Mouse (Mus musculus) heart, embryonic 11.5 days (tissue): Measurements from ENCODE around the gene Hsd17b1. TPM values are rescaled to one million over a fixed set of nuclear protein-coding genes. Genes with fewer than 3 reads are reported as not detected.

Source experiments
- ATAC-seq: fragments of 200-750 bp; cut with Nextera tagmentation; replicated peaks from 2 replicates; pipeline ENCODE4 v1.8.0; 2017; ENCODE audit warnings: moderate library complexity; ENCODE audit not compliant: insufficient number of reproducible peaks, low FRiP score, low TSS enrichment
- H3K27ac ChIP-seq: fragments of 300-500 bp; sonication (generic); 2 replicates; pipeline ENCODE4 v1.5.1; 2014; ENCODE audit warnings: mild to moderate bottlenecking, low read depth, low read length
- H3K27me3 ChIP-seq: fragments of 300-500 bp; sonication (generic); 2 replicates; pipeline ENCODE4 v1.6.1; 2014; ENCODE audit warnings: mild to moderate bottlenecking, low read length, mixed read lengths; ENCODE audit not compliant: control insufficient read depth, insufficient read depth
- H3K36me3 ChIP-seq: fragments of 300-500 bp; sonication (generic); 2 replicates; pipeline ENCODE4 v1.6.1; 2014; ENCODE audit warnings: mild to moderate bottlenecking, low read length, moderate library complexity, mixed read lengths; ENCODE audit not compliant: control insufficient read depth, insufficient read depth
- H3K4me1 ChIP-seq: fragments of 300-500 bp; sonication (generic); 2 replicates; pipeline ENCODE4 v1.6.1; 2014; ENCODE audit warnings: low read length; ENCODE audit not compliant: control insufficient read depth, insufficient read depth
- H3K4me2 ChIP-seq: fragments of 300-500 bp; sonication (generic); 2 replicates; pipeline ENCODE4 v1.6.1; 2014; ENCODE audit warnings: mild to moderate bottlenecking, moderate library complexity
- H3K4me3 ChIP-seq: fragments of 300-500 bp; sonication (generic); 2 replicates; pipeline ENCODE4 v1.5.1; 2014; ENCODE audit warnings: low read depth, low read length
- H3K9ac ChIP-seq: fragments of 300-500 bp; sonication (generic); 2 replicates; pipeline ENCODE4 v1.6.1; 2014; ENCODE audit warnings: mild to moderate bottlenecking, low read depth, low read length, moderate library complexity
- H3K9me3 ChIP-seq: fragments of 300-500 bp; sonication (generic); replicated peaks from 2 replicates; pipeline ENCODE4 v1.6.1; 2016; ENCODE audit warnings: low read length; ENCODE audit not compliant: control insufficient read depth
- WGBS: fragments of 180-500 bp; shearing (Covaris S2); extraction: QIAGEN DNeasy Blood & Tissue Kit; methylation state at CpG from one replicate; pipeline ENCODE4 v1.1.7; 2014; ENCODE audit not compliant: insufficient replicate concordance; 5-methylcytosine and 5-hydroxymethylcytosine counted together
- polyA plus RNA-seq: library from polyadenylated mRNA; unstranded; fragments of >200 nt; fragmentation: Nextera tagmentation; extraction: Ambion mirVana; gene quantifications from 2 replicates; pipeline ENCODE4 v1.2.1, GENCODE M21; 2014

The Hsd17b1 gene
- polyA plus RNA-seq, 1 experiment from 2014 or later: 0.11 TPM

DNA sequence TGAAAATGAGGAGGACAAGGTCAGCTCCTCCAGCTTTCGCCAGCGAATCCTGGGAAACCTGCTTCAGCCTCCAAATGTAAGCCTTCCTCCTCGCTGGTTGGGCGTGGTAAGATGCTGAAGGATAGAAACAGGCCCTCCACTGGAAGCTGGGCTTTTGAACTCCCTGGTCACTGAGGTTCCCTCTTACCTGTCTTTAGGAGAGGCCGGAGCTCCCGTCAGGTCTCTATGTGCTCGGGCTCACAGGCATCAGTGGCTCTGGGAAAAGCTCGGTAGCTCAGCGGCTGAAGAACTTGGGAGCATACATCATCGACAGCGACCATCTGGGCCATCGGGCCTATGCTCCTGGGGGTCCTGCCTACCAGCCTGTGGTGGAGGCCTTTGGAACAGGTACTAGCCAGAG is 6.6 kb downstream of the Hsd17b1 start:
- no peak overlapping the region for H3K27ac ChIP-seq
- no peak overlapping the region for H3K4me2 ChIP-seq
- no peak for ATAC-seq
- H3K27me3 ChIP-seq: peaks cover 17% of the 10 kb centered on the region
- no peak overlapping the region for H3K9ac ChIP-seq
- no peak overlapping the region for H3K4me3 ChIP-seq
- H3K36me3 ChIP-seq: peaks cover 13% of the 10 kb centered on the region; the same call in 1 of the 2 replicates
- WGBS: 90% methylated on average over 12 of the region's 12 CpGs
- no peaks in the 10 kb centered on the region for H3K9me3 ChIP-seq
- H3K4me1 ChIP-seq: peaks cover 27% of the 10 kb centered on the region

- Histone ChIP-seq H3K4me2 (no peak overlapping the region; the same call in 1 of the 2 replicates), H3K4me1 (peaks cover 25% of the 10 kb centered on the region), H3K27me3 (peaks cover 7% of the 10 kb centered on the region), H3K9me3 (no peaks in the 10 kb centered on the region), H3K4me3 (no peak overlapping the region; the same call in 1 of the 2 replicates), H3K36me3 (peaks cover 18% of the 10 kb centered on the region), H3K9ac (peak overlapping the region; percentile 80; the same call in 1 of the 2 replicates), H3K27ac (no peak overlapping the region)
- 88% methylated on average over 18 of the region's 18 CpGs for WGBS
- ATAC-seq: no peak
Measured at GRCm38 (mm10) chr11:101085617-101086322, 7.6 kb downstream of the Hsd17b1 start.

- Histone ChIP-seq H3K9me3 (no peaks in the 10 kb centered on the region), H3K9ac (peak overlapping the region; percentile 80), H3K4me3 (peak overlapping the region; percentile 66), H3K4me2 (peak overlapping the region; percentile 97), H3K27me3 (peaks cover 2% of the 10 kb centered on the region), H3K36me3 (peaks cover 24% of the 10 kb centered on the region), H3K27ac (peak overlapping the region; percentile 72), H3K4me1 (peaks cover 25% of the 10 kb centered on the region)
- no peak for ATAC-seq
- 81% methylated on average over 6 of the region's 6 CpGs for WGBS
Measured at GRCm38 (mm10) chr11:101086323-101086674, 8.1 kb downstream of the Hsd17b1 start.

- peaks cover 30% of the 10 kb centered on the region for H3K36me3 ChIP-seq
- H3K4me1 ChIP-seq: peaks cover 25% of the 10 kb centered on the region
- H3K27me3 ChIP-seq: no peaks in the 10 kb centered on the region
- H3K9ac ChIP-seq: peak within 1 kb of the TSS; percentile 80
- peak; percentile 79 for ATAC-seq
- H3K9me3 ChIP-seq: no peaks in the 10 kb centered on the region
- WGBS: 2% methylated on average over 52 of the region's 52 CpGs
- H3K27ac ChIP-seq: peak within 1 kb of the TSS; percentile 72
- peak within 1 kb of the TSS; percentile 66 for H3K4me3 ChIP-seq
- peak within 1 kb of the TSS; percentile 97 for H3K4me2 ChIP-seq
Measured at GRCm38 (mm10) chr11:101086756-101087681, 8.8 kb downstream of the Hsd17b1 start, which contains the start of gene Mlx. Mlx (plus strand) TSS chr11:101087277.

- no peaks in the 10 kb centered on the region for H3K27me3 ChIP-seq
- H3K36me3 ChIP-seq: peaks cover 33% of the 10 kb centered on the region
- H3K9ac ChIP-seq: peak overlapping the region; percentile 80
- H3K4me2 ChIP-seq: peak overlapping the region; percentile 97
- peaks cover 25% of the 10 kb centered on the region for H3K4me1 ChIP-seq
- peak overlapping the region; percentile 66 for H3K4me3 ChIP-seq
- H3K9me3 ChIP-seq: no peaks in the 10 kb centered on the region
- 9% methylated on average over 8 of the region's 8 CpGs for WGBS
- ATAC-seq: no peak
- H3K27ac ChIP-seq: peak overlapping the region; percentile 72
Measured at GRCm38 (mm10) chr11:101087682-101088055, 9.5 kb downstream of the Hsd17b1 start.

GRCm38 (mm10) chr11:101089931-101090330 is 11.7 kb downstream of the Hsd17b1 start:
- Histone ChIP-seq H3K9ac (no peak overlapping the region), H3K36me3 (peaks cover 33% of the 10 kb centered on the region), H3K27me3 (no peaks in the 10 kb centered on the region), H3K9me3 (no peaks in the 10 kb centered on the region), H3K27ac (no peak overlapping the region), H3K4me3 (no peak overlapping the region), H3K4me1 (peaks cover 26% of the 10 kb centered on the region), H3K4me2 (no peak overlapping the region)
- no peak for ATAC-seq
- 90% methylated on average over 1 of the region's 1 CpGs for WGBS

- Histone ChIP-seq H3K4me3 (peak overlapping the region; percentile 76), H3K27ac (0 out of 2 replicates have a peak overlapping the region, but pooled peaks have one; percentile 96), H3K9ac (peak overlapping the region; percentile 83), H3K4me2 (peak overlapping the region; percentile 73), H3K27me3 (no peaks in the 10 kb centered on the region), H3K9me3 (no peaks in the 10 kb centered on the region), H3K4me1 (peaks cover 8% of the 10 kb centered on the region; the same call in 1 of the 2 replicates), H3K36me3 (peaks cover 43% of the 10 kb centered on the region)
- ATAC-seq: 0 out of 2 replicates have a peak, but pooled peaks have one; percentile 10
- under 1% methylated on average over 18 of the region's 18 CpGs for WGBS
Measured at GRCm38 (mm10) chr11:101094930-101095313, 16.7 kb downstream of the Hsd17b1 start.

GRCm38 (mm10) chr11:101095314-101096024 is 17.3 kb downstream of the Hsd17b1 start, which contains the start of gene Psmc3ip:
Psmc3ip (minus strand) TSS chr11:101095436.
- Histone ChIP-seq H3K9me3 (no peaks in the 10 kb centered on the region), H3K4me2 (peak within 1 kb of the TSS; percentile 73), H3K4me3 (peak within 1 kb of the TSS; percentile 76), H3K9ac (peak within 1 kb of the TSS; percentile 83), H3K4me1 (peaks cover 8% of the 10 kb centered on the region; the same call in 1 of the 2 replicates), H3K27ac (peak within 1 kb of the TSS; percentile 96), H3K27me3 (no peaks in the 10 kb centered on the region), H3K36me3 (peaks cover 43% of the 10 kb centered on the region)
- ATAC-seq: peak; percentile 85
- WGBS: under 1% methylated on average over 43 of the region's 43 CpGs
